Mouse (Mus musculus) stomach, postnatal 0 days (tissue): ENCODE measurements around the gene Abhd17c.

Experiments
- CTCF ChIP-seq: IDR thresholded peaks from 2 replicates; pipeline ENCODE4 v1.5.1; 2016; ENCODE audit warnings: antibody characterized with exemption, low read depth, mild to moderate bottlenecking, moderate library complexity
- EP300 ChIP-seq: optimal IDR thresholded peaks from 2 replicates; pipeline ENCODE3; 2016; ENCODE audit warnings: antibody characterized with exemption

- TF ChIP-seq CTCF (no peak), EP300 (no peak)
Observed at GRCm38 (mm10) chr7:84166721-84167419, 15.2 kb upstream of the Abhd17c start.
